Mouse (Mus musculus): Measurements from ENCODE around the gene Egf. TPM values are rescaled to one million over a fixed set of nuclear protein-coding genes. Genes with fewer than 3 reads are reported as not detected.

The Egf gene
- polyA plus RNA-seq, 1 experiment from 2014 or later, result 1.5 TPM

Small RNAs within 50 kb of the gene (microRNA-seq; reads per million reads assigned to microRNA genes)
- gene Gm24515, result not detected

Other genes starting within 250 kb of the Egf start
- gene Elovl6, start 223.0 kb downstream of the Egf start, polyA plus RNA-seq (2014; fragmentation: Nextera tagmentation; extraction: Ambion mirVana), result 24.4 and 30.5 TPM in 2 replicates
- gene Lrit3, start 48.7 kb upstream of the Egf start, polyA plus RNA-seq (2014; fragmentation: Nextera tagmentation; extraction: Ambion mirVana), result not detected in 2 replicates
- gene Rrh, start 67.3 kb upstream of the Egf start, polyA plus RNA-seq (2014; fragmentation: Nextera tagmentation; extraction: Ambion mirVana), result 0.28 TPM in 1 of 2 replicates, not detected in the other
- gene Gar1, start 76.1 kb upstream of the Egf start, polyA plus RNA-seq (2014; fragmentation: Nextera tagmentation; extraction: Ambion mirVana), result 25.0 and 28.1 TPM in 2 replicates
- 0.14 and 0.22 TPM in 2 replicates for gene Cfi, start 80.6 kb upstream of the Egf start, polyA plus RNA-seq (2014; fragmentation: Nextera tagmentation; extraction: Ambion mirVana)
- 38.6 TPM in 2 replicates for gene Pla2g12a, start 123.3 kb upstream of the Egf start, polyA plus RNA-seq (2014; fragmentation: Nextera tagmentation; extraction: Ambion mirVana)
- gene Casp6, start 146.1 kb upstream of the Egf start, polyA plus RNA-seq (2014; fragmentation: Nextera tagmentation; extraction: Ambion mirVana), result 39.4 and 42.3 TPM in 2 replicates
- gene Mcub, start 214.9 kb upstream of the Egf start, polyA plus RNA-seq (2014; fragmentation: Nextera tagmentation; extraction: Ambion mirVana), result 6.6 and 7.8 TPM in 2 replicates

Data from forebrain, embryonic 14.5 days (tissue).